Mouse (Mus musculus) kidney, embryonic 16.5 days (tissue): ENCODE data around the gene Zfp518a. TPM values are rescaled to one million over a fixed set of nuclear protein-coding genes. Genes with fewer than 3 reads are reported as not detected.
A peak's percentile ranks its signal among the peaks of the same experiment; 100 is the strongest.

Source experiments
- ATAC-seq: fragments of 200-750 bp; cut with Nextera tagmentation; 2 replicates; pipeline ENCODE4 v1.8.0; 2017; ENCODE audit warnings: moderate TSS enrichment; ENCODE audit not compliant: low FRiP score, low TSS enrichment
- H3K27ac ChIP-seq: fragments of 300-500 bp; sonication (generic); 2 replicates; pipeline ENCODE4 v1.5.1; 2014; ENCODE audit warnings: low read length
- H3K27me3 ChIP-seq: fragments of 300-500 bp; sonication (generic); 2 replicates; pipeline ENCODE4 v1.6.1; 2014; ENCODE audit warnings: low read length, control low read depth, mixed read lengths; ENCODE audit not compliant: insufficient read depth
- H3K36me3 ChIP-seq: fragments of 300-500 bp; sonication (generic); 2 replicates; pipeline ENCODE4 v1.6.1; 2014; ENCODE audit warnings: low read length, control low read depth, mixed read lengths; ENCODE audit not compliant: insufficient read depth
- H3K4me1 ChIP-seq: fragments of 300-500 bp; sonication (generic); 2 replicates; pipeline ENCODE4 v1.6.1; 2014; ENCODE audit warnings: low read length, control low read depth, mixed read lengths; ENCODE audit not compliant: insufficient read depth
- H3K4me2 ChIP-seq: fragments of 300-500 bp; sonication (generic); replicated peaks from 2 replicates; pipeline ENCODE4 v1.6.1; 2014; ENCODE audit warnings: low read depth, low read length
- H3K4me3 ChIP-seq: fragments of 300-500 bp; sonication (generic); 2 replicates; pipeline ENCODE4 v1.5.1; 2014; ENCODE audit warnings: mild to moderate bottlenecking, low read length
- H3K9ac ChIP-seq: fragments of 300-500 bp; sonication (generic); replicated peaks from 2 replicates; pipeline ENCODE4 v1.6.1; 2014; ENCODE audit warnings: low read length
- H3K9me3 ChIP-seq: fragments of 300-500 bp; sonication (generic); 2 replicates; pipeline ENCODE4 v1.6.1; 2016; ENCODE audit warnings: low read length, control low read depth
- WGBS: fragments of 180-500 bp; shearing (Covaris S2); extraction: QIAGEN DNeasy Blood & Tissue Kit; methylation state at CpG from one replicate; pipeline ENCODE4 v1.1.7; 2014; 5-methylcytosine and 5-hydroxymethylcytosine counted together
- polyA plus RNA-seq: library from polyadenylated mRNA; unstranded; fragments of >200 nt; fragmentation: Nextera tagmentation; extraction: Ambion mirVana; gene quantifications from 2 replicates; pipeline ENCODE4 v1.2.1, GENCODE M21; 2015

Zfp518a gene
- polyA plus RNA-seq: 11.6 and 12.7 TPM in 2 replicates

- peak within 1 kb of the TSS; percentile 83 for H3K4me2 ChIP-seq
- H3K9me3 ChIP-seq: peaks cover 6% of the 10 kb centered on the region; the same call in 1 of the 2 replicates
- peaks cover 24% of the 10 kb centered on the region for H3K27me3 ChIP-seq
- WGBS: under 1% methylated on average over 89 of the region's 89 CpGs
- peak; percentile 94 for ATAC-seq
- H3K27ac ChIP-seq: peak within 1 kb of the TSS; percentile 95
- no peaks in the 10 kb centered on the region for H3K4me1 ChIP-seq
- no peaks in the 10 kb centered on the region for H3K36me3 ChIP-seq
- peak within 1 kb of the TSS; percentile 84 for H3K9ac ChIP-seq
- peak within 1 kb of the TSS; percentile 87 for H3K4me3 ChIP-seq
These were observed at the start of gene Zfp518a for GRCm38 (mm10) chr19:40894519-40895392. Gene Zfp518a, plus strand, starts transcription at chr19:40894705.

- ATAC-seq: no peak
- no peak overlapping the region for H3K4me3 ChIP-seq
- H3K9ac ChIP-seq: no peak overlapping the region
- H3K27me3 ChIP-seq: no peaks in the 10 kb centered on the region
- H3K9me3 ChIP-seq: no peaks in the 10 kb centered on the region
- 90% methylated on average over 13 of the region's 13 CpGs for WGBS
- H3K27ac ChIP-seq: no peak overlapping the region
- H3K4me1 ChIP-seq: peaks cover 8% of the 10 kb centered on the region
- peaks cover 55% of the 10 kb centered on the region for H3K36me3 ChIP-seq
- H3K4me2 ChIP-seq: no peak overlapping the region
These were observed 49.8 kb upstream of the Zfp518a start for GRCm38 (mm10) chr19:40844731-40845130.

GRCm38 (mm10) chr19:40849391-40849790, 45.1 kb upstream of the Zfp518a start:
- H3K4me3 ChIP-seq: no peak overlapping the region
- 87% methylated on average over 12 of the region's 12 CpGs for WGBS
- no peak for ATAC-seq
- H3K27ac ChIP-seq: no peak overlapping the region
- H3K36me3 ChIP-seq: peaks cover 44% of the 10 kb centered on the region
- H3K27me3 ChIP-seq: no peaks in the 10 kb centered on the region
- H3K4me1 ChIP-seq: no peaks in the 10 kb centered on the region
- no peak overlapping the region for H3K9ac ChIP-seq
- no peak overlapping the region for H3K4me2 ChIP-seq
- no peaks in the 10 kb centered on the region for H3K9me3 ChIP-seq

- Histone ChIP-seq H3K9me3 (no peaks in the 10 kb centered on the region), H3K4me2 (no peak overlapping the region), H3K4me3 (no peak overlapping the region), H3K36me3 (no peaks in the 10 kb centered on the region), H3K27me3 (no peaks in the 10 kb centered on the region), H3K9ac (no peak overlapping the region), H3K4me1 (no peaks in the 10 kb centered on the region), H3K27ac (no peak overlapping the region)
- no peak for ATAC-seq
- WGBS: 69% methylated on average over 4 of the region's 4 CpGs
These were observed 35.0 kb upstream of the Zfp518a start for GRCm38 (mm10) chr19:40859555-40859954.

- H3K4me2 ChIP-seq: no peak overlapping the region
- no peak overlapping the region for H3K4me3 ChIP-seq
- WGBS: 25% methylated on average over 5 of the region's 5 CpGs
- ATAC-seq: no peak
- H3K9me3 ChIP-seq: no peaks in the 10 kb centered on the region
- no peak overlapping the region for H3K27ac ChIP-seq
- H3K4me1 ChIP-seq: no peaks in the 10 kb centered on the region
- H3K36me3 ChIP-seq: no peaks in the 10 kb centered on the region
- peaks cover 9% of the 10 kb centered on the region; the same call in 1 of the 2 replicates for H3K27me3 ChIP-seq
- H3K9ac ChIP-seq: no peak overlapping the region
These were observed 26.2 kb upstream of the Zfp518a start for GRCm38 (mm10) chr19:40868284-40868683.

GRCm38 (mm10) chr19:40869425-40870105, 24.9 kb upstream of the Zfp518a start:
- H3K27me3 ChIP-seq: peaks cover 13% of the 10 kb centered on the region
- H3K27ac ChIP-seq: no peak overlapping the region
- no peak overlapping the region for H3K9ac ChIP-seq
- H3K4me2 ChIP-seq: no peak overlapping the region
- H3K4me1 ChIP-seq: no peaks in the 10 kb centered on the region
- ATAC-seq: no peak
- 93% methylated on average over 3 of the region's 3 CpGs for WGBS
- no peak overlapping the region for H3K4me3 ChIP-seq
- H3K36me3 ChIP-seq: no peaks in the 10 kb centered on the region
- H3K9me3 ChIP-seq: peaks cover 3% of the 10 kb centered on the region; the same call in 1 of the 2 replicates

GRCm38 (mm10) chr19:40872955-40873665, 21.4 kb upstream of the Zfp518a start:
- ATAC-seq: peak; percentile 95
- peak overlapping the region; percentile 63 for H3K9ac ChIP-seq
- peaks cover 3% of the 10 kb centered on the region; the same call in 1 of the 2 replicates for H3K9me3 ChIP-seq
- H3K27ac ChIP-seq: peak overlapping the region; percentile 62
- WGBS: 2% methylated on average over 51 of the region's 51 CpGs
- peaks cover 39% of the 10 kb centered on the region for H3K27me3 ChIP-seq
- H3K4me2 ChIP-seq: peak overlapping the region; percentile 73
- H3K36me3 ChIP-seq: no peaks in the 10 kb centered on the region
- no peaks in the 10 kb centered on the region for H3K4me1 ChIP-seq
- H3K4me3 ChIP-seq: peak overlapping the region; percentile 51

GRCm38 (mm10) chr19:40881700-40882099, 12.8 kb upstream of the Zfp518a start:
- no peaks in the 10 kb centered on the region for H3K9me3 ChIP-seq
- H3K4me3 ChIP-seq: no peak overlapping the region
- no peaks in the 10 kb centered on the region for H3K36me3 ChIP-seq
- no peak overlapping the region for H3K27ac ChIP-seq
- no peaks in the 10 kb centered on the region for H3K4me1 ChIP-seq
- ATAC-seq: no peak
- no peak overlapping the region for H3K4me2 ChIP-seq
- peaks cover 69% of the 10 kb centered on the region for H3K27me3 ChIP-seq
- H3K9ac ChIP-seq: no peak overlapping the region
- 87% methylated on average over 4 of the region's 4 CpGs for WGBS

- no peak for ATAC-seq
- Histone ChIP-seq H3K9me3 (peaks cover 3% of the 10 kb centered on the region; the same call in 1 of the 2 replicates), H3K4me1 (no peaks in the 10 kb centered on the region), H3K4me3 (no peak overlapping the region), H3K36me3 (no peaks in the 10 kb centered on the region), H3K4me2 (no peak overlapping the region), H3K9ac (no peak overlapping the region), H3K27me3 (peaks cover 58% of the 10 kb centered on the region), H3K27ac (no peak overlapping the region)
- WGBS: 95% methylated on average over 1 of the region's 1 CpGs
These were observed 5.6 kb upstream of the Zfp518a start for GRCm38 (mm10) chr19:40888887-40889286.
